Mouse (Mus musculus): ENCODE data around the gene Med28.
A peak's percentile ranks its signal among the peaks of the same experiment; 100 is the strongest.

Gene Med28

DNA sequence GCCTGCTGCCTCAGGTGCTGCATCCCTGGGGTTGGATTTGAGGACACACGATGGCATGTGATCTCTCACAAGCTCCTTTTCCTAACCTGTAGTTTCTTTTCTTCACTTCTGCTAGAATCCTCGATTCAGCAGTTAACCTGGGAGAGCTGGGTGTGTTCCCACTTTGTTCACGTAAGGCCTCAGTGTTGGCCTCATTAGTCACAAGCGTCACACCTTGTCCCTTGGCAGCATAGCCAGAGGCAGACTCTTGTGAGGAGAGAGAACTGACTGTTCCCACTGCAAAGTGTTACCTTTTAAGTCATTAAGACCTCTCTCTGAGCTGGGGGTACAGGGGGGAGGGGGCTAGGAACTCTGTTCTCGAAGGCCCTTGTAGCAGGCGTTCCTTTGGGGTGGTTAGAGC, 7.1 kb upstream of the Med28 start:
- no peak for DNase-seq (ENCODE audit: low spot score)

DNA sequence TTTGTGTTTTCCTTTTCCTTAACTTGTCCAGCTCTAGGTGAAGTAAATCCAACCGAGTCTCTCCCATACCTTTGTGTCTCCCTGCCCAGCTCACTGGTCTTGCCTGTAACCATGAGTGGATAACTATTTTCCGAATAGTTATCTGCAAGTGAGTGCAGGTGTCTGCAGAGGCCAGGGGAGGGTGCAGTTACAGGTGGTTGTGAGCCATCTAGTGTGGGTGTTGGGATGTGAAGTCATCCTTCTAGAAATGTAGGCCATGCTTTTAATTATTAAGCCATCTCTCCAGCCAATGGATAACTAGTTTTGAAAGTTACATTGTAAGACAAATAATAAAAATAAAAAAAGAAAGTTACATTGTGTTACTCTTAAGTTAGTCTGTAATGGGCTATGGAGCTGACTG, 6.5 kb upstream of the Med28 start:
- DNase-seq (ENCODE audit: low spot score), result no peak

DNA sequence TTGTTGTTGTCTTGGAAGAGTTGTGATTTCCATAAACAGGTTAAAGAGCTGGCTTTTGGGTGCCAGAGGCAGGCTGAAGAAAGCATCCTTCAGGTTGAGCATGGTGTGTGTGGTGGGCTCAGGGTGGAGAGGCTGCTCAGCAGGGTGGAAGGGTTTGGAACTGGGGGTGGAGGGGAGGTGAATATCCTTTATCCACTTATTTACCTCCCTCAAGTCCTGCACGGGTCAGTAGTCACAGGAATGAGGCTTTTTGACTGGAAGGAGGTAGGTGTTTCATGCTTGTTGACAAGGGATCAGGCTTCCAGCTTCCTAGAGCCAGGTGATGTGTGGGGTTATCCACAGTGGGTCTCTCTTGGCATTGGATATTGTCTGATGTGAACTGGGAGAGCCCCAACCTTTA, 5.4 kb upstream of the Med28 start:
- no peak for DNase-seq (ENCODE audit: low spot score)

DNA sequence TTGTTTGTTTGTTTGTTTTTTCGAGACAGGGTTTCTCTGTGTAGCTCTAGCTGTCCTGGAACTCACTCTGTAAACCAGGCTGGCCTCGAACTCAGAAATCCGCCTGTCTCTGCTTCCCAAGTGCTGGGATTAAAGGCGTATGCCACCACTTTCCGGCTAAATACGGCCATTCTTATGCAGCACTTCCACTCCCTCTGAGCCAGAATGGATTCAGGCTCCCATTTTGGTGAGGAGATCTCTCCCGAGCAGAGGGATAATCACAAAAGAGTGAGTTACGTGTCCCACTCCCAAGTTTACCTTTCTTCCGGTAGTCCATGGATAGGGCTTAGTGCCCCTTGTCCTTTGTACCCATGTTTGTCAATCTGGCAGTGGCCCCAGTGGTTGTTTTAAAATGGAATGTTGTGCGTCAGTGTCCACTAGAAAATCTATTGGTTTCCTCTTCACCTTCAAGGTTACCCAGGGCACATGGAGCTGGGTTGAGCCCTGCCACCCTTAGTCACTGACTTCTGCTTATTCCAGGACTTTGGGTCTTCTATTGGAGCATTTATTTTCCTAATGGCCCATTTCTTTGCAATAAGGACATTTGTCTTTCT, 4.8 kb upstream of the Med28 start:
- no peak for DNase-seq (ENCODE audit: low spot score)

DNA sequence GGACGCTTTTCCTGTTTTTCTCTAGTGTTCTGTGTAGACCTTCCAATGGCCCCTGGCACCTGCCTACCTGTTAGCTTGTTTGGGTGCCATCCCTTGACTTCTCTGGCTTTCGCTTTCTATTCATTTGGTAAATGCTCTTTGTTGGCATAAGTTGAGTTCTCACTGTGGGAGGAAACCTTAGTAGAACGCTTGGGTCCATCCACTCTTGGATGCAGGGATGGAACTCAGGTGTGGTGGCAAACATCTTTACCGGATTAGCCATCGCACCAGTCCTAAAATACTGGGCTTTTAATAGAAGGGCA, 731 bp downstream of the Med28 start:
- no peak for DNase-seq (ENCODE audit: low spot score)

DNA sequence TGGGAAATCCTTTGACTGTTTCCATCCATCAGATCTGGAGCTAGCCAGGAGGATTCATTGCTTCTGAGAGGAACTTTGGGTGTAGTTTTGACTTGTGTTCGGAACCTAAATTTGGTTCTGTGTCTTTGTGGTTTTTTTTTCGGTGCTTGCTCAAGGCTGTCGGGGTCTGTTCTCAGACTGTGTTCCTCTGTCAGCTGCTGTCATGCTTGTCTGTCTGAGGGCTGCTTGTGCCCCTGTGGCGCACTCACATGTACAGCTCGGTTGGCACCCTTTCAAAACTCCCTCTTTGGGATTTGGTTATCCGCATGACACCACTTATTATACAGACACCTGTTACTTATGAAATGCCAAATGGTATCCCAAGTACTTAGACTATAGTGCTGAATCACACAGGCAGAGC, 1.6 kb downstream of the Med28 start:
- DNase-seq (ENCODE audit: low spot score), result no peak

DNA sequence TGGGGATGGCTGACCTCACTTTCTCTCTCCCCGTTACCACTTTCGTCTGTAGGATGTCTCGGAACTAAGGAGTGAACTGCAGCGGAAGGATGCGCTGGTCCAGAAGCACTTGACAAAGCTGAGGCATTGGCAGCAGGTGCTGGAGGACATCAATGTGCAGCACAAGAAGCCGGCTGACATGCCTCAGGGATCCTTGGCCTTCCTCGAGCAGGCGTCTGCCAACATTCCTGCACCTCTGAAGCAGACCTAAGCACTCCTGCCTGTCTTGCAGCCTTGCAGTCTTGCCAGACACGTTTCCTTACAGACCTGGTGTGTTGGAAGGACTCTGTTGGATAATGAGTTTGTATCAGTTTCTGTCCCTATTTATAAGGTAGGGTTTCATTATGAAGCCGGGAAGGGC, 5.1 kb downstream of the Med28 start:
- no peak for DNase-seq (ENCODE audit: low spot score)

DNA sequence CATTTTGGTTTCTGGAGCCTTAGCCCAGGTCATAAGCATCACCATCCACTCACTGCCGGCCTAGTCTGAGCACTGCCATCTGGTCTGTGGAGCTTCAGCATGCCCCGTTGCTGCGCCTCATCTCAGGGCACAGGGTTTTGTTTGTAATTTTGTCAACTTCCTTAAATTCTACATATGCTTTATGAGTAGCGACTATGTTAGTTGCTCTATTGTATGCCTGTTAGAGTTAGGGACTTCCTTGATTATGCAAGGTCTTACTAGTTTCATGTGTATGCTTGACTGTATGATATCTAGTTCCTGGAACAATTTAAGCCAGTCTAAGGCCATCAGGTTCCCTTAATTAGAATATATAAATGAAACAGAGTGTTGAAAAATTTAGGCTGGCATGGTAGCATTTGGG, 6.3 kb downstream of the Med28 start:
- DNase-seq (ENCODE audit: low spot score), result no peak

DNA sequence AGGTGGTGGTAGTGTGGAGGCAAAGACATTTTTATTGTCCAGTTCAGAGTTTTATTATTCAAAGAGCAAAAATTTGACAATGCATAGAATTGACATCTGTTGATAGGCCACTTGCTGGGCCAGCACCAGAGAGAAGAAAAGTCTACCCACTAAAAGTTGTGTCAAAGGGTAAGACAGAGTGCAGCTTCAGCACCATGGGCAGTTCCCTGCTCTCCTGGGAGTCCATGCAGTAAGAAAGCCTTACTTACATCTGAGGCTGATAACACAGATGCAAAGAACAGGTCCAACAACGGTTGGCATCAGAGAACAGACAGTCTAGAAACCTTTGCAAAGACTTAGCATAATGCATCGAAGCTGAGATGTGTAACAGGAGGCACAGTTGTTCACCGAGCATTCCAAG, 9.7 kb downstream of the Med28 start:
- no peak for DNase-seq (ENCODE audit: low spot score)

DNA sequence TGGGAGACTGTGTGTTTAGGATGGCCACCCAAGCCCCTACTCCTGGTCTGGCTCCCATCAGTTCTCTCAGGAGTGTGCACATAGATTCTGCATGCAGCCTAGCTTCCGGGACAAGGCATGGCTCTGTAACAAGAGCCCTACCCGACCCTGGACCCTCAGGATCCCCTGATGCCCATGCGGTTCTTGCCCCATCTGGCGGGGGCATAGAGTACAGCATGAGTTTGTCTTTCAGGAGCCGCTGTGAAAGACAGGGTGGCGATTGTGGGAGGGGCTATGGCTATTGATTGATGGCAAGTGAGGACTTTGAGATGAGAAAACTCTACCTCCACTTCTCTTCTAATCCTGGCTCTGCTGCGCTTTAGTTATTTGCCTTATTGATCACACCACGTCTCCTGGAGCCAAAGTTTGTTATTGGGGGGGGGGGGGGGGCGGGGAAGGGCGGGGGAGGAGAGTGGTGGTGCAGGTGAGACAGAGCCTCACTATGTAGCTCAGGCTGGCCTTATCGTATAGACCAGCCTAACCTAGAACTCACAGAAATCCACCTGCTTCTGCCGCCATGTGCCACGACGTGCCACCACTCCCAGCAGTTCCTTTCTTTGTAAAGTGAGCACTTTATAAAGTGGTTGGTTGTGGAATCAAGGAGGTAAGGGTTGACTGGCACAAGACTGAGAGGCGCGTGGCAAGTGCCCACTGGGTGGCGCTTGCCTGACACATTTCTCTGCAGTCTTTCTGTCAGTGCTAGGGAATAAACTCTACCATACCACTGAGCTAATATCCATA, 14.5 kb downstream of the Med28 start:
- peak; percentile 23 for DNase-seq (ENCODE audit: low spot score)

DNA sequence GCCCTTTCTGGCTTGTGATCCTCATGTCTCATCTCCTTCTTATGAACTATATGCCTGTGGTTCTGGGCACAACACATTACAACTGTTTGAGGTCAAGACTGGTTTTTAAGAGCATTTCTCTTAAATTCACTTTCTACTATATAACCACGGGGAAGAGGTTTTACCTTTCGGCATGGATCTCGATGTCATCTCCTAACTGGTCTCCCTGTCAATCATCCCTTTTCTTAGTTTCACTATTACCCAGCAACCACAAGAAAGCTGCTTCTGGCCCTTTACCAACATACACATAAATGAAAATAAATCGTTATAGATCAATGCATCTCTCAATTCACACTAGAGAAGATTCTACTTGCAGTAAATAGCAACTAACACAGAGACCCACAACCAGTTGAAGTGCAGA, 15.1 kb downstream of the Med28 start:
- DNase-seq (ENCODE audit: low spot score), result no peak

DNA sequence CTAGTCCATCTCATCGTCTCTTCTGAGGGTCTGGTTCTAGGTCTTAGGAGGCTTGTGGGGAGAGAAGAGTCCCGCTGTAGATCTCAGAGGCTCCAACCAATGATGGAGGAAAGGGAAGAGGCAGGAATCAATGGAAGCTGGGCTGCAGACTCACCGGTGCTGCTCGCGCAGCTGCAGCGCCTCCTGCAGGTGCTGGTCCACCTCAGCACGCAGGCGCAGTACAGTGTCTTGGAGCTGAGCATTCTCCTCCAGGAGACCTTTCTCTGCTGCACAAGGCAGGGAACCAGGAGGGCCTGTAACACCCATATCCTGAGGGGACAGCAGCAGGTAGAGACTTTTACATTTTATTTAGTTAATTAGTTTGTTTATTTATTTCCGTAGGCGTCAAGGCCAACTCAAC, 19.5 kb downstream of the Med28 start:
- DNase-seq (ENCODE audit: low spot score), result no peak

DNA sequence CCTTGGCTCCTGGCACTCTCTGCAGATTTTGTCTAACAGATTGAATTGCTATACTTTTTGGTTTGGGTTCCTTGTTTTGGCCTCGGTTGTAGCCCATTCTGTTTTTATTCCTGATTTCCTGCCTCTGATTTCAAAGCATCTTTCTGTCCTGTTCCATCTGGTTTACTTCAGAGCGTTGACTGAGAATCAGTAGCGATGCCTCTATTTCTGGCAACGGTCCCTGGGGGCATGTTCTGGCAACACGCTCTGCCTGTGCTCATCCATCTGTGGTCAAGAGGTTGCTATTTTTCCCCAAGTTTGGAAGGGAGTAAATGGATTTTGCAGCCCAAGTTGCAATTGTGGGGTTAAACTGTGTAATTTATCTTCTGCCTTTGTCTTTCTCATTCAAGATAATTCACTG, 23.3 kb downstream of the Med28 start:
- no peak for DNase-seq (ENCODE audit: low spot score)

DNA sequence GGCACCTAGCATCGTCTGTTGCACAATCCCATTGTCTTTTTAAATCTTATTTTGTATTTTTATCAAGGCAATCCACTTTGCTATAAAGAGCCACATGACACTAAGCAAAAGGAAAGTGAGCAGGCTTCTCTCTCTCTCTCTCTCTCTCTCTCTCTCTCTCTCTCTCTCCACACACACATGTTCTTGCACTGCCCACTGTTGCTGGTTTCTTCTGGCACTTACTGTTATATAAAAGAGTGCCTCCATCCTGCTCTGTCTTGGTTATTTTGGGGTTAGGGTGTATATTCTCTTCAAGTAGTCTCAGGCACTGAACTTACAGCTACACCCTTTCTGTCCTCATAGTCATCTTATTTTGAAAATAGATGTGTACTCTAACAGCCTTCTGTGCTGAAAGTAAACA, 29.6 kb downstream of the Med28 start:
- no peak for DNase-seq (ENCODE audit: low spot score)

DNA sequence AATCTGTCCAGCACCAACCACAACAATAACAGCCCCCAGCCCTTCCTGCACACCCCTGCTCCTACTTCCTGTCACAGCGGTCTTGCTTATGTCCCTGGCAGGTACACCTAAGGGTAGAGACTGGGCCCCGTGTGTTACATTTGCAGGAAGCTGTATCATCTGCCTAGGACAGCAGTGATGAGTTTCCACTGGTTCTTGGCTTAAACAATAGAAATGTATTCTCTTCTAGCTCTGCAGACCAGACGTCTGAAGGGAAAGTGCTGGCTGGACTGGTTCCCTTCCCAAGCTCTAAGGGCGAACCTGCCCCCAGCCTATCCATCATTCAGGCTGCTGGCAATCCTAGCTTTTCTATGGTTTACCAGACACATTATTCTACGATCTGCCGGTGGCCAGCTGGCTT, 44.0 kb downstream of the Med28 start:
- DNase-seq (ENCODE audit: low spot score), result no peak

DNA sequence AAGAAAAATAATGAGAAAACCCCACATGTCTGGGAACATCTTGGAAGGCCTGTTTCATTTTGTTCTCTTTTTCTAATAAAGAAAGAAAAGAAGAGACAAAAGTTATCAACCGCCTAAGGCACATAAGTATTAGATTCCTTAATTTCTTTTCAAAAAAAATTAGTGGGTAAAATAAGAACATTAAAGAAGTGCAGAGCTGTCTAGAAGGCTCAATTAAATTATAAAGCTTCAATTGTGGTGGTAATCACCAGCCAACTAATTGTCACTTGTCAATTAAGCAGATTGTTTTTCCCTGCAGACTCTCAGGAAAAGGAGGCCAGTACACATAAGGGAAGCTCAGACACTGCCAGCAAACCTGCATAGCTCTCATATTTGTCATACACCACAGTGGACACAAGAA, 45.8 kb downstream of the Med28 start:
- DNase-seq (ENCODE audit: low spot score), result no peak

DNA sequence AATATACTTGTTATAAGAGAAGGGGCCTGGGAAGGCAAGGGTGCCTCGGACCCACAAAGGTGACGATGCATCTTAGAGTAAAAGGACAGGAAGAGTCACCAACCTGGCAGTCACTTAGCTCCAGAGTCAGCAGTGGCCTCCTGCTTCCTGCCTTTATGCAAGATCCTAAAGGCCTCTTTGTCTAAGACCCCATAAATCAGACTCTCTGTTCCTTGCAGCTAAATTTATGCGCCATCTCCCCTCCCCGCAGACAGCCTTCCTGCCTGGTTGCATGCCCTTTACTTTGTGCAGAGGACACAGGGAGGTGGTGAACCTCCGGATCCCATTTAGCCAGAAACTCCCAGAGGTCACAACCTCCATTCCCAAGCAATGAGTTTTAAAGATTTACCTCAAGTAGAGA, 52.8 kb downstream of the Med28 start:
- DNase-seq (ENCODE audit: low spot score), result no peak

DNA sequence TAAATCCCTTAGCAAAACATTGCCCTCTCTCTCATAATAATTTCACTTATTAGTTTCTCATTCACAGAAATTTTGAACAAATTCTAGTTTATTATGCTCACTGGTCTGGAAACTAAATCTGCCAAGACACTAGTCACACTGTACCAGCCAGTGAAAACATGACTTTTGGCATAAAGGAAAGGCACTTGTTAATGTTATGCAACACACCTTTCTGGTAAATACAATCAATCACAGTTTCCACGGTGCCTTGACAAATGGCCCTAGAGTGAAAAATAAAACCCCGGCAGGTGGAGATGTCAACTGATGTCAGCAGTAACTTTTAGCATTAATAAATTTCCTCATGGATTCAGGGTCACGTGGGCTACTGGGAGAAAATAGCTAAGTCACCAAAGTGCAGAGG, 56.7 kb downstream of the Med28 start:
- DNase-seq (ENCODE audit: low spot score), result no peak

DNA sequence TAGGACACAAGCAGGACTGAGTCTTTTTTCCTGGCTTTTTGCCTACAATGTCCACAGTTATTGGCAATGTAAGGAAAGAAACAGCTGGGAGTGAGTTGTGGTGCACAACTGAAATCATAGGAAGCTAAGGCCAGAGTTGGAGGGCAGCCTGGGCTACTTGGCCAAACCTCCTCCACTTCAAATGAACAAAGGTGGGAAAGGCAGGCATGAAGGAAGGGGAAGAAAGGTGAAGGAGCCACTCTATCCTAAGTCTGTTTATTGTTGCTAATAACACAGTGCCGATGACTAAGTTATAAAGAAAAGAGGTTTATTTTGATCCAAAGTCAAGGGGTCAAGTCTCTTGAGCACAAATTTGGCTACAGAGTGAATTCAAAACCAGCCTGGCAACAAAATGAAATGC, 57.3 kb downstream of the Med28 start:
- no peak for DNase-seq (ENCODE audit: low spot score)

All from ovary, adult 18-20 months (tissue).